Mouse (Mus musculus) MN1 (cell line): ENCODE data around the gene Lurap1.
A peak's percentile ranks its signal among the peaks of the same experiment; 100 is the strongest.

Source experiments
- DNase-seq: peaks from one replicate; pipeline ENCODE4 v3.0.0-alpha.2; 2016; ENCODE audit warnings: low spot score

Gene Lurap1

GRCm38 (mm10) chr4:116160769-116161168, 9.6 kb upstream of the Lurap1 start:
- DNase-seq: no peak

DNA sequence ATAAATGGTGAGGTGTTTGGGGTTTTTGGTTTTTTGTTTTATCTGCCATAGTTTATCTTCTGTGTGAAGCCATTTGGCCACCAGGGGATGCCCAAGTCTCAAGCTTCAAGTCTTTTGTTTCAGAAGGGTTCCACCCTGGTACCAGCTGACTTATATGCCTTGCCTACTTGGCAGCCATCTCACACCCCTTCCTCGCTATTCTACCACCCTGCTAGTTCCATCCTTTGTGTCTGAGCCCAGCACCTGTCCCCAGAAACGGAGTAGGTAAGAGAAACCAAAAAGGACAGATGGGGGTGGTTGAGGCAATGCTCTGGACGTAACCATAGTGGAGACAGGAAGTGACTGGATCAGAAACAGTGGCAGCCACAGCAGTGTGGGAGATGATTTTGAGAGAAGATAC, 8.8 kb upstream of the Lurap1 start:
- DNase-seq: peak; percentile 25

- DNase-seq: no peak
Observed at GRCm38 (mm10) chr4:116157882-116158281, 6.7 kb upstream of the Lurap1 start.

- no peak for DNase-seq
Observed at GRCm38 (mm10) chr4:116152702-116153101, 1.6 kb upstream of the Lurap1 start.

DNA sequence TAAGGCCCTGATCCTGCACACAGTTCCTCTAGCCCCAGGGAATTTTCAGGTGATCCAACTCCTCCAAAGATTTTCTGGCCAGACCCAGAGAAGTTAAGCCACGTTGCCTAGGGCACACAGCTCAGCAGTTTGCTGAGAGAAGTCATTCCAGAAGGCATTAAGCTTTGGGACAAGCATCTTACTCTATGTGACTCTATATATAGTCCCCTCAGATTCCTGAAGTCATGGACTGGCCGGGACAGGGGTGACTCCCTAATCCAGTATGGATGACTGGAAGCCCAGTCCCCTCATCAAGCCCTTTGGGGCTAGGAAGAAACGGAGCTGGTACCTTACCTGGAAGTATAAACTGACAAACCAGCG, 296 bp downstream of the Lurap1 start:
- no peak for DNase-seq

- DNase-seq: peak; percentile 67
Observed at GRCm38 (mm10) chr4:116150156-116150861, 829 bp downstream of the Lurap1 start.

- DNase-seq: no peak
Observed at GRCm38 (mm10) chr4:116149812-116150155, 1.4 kb downstream of the Lurap1 start.

- DNase-seq: peak; percentile 32
Observed at GRCm38 (mm10) chr4:116143891-116144717, 7.0 kb downstream of the Lurap1 start.

GRCm38 (mm10) chr4:116143317-116143811, 7.8 kb downstream of the Lurap1 start:
- no peak for DNase-seq

GRCm38 (mm10) chr4:116142269-116142668, 8.9 kb downstream of the Lurap1 start:
- no peak for DNase-seq

DNA sequence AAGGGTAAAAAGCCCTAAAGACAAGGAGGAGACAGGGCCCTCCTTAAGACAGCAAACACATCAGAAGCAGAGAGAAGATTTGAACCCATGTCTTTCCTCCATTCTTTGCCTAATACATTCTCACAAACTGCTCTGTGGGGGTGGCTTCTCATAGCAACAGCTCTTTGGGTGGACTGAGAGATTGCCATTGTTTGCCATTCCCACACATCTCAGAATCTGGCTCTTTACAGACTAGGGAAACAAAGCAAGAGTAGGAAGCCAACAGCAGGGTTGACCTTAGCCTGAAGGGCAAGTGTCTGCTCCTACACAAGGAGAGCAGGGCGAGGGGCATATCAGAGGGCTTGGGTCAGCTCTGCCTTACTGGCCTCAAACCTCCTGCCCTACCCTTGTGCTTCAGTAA, 9.4 kb downstream of the Lurap1 start:
- no peak for DNase-seq

GRCm38 (mm10) chr4:116140801-116141574, 10.2 kb downstream of the Lurap1 start:
- no peak for DNase-seq

GRCm38 (mm10) chr4:116137421-116137996, 13.6 kb downstream of the Lurap1 start:
- DNase-seq: no peak

DNA sequence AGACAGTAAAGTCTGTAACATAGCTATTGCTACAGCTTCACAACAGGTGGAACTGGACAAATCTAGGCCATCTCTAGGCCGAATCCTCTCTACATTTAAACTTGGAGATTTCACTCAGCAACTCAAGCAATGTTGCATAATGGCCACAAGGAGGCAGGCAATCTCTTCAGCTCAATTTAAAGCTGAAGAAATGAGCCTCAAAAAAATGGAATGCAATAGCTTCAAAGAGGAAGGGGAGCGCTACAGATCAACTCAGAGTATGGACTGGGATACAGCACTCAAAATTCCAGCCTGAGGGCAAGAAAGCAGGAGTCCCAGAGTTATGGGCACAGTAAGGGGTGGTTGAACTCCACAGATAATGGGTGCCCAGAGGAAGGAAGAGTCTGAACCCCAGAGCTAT, 16.1 kb downstream of the Lurap1 start:
- peak; percentile 43 for DNase-seq

- DNase-seq: no peak
Observed at GRCm38 (mm10) chr4:116133126-116133525, 18.0 kb downstream of the Lurap1 start.

DNA sequence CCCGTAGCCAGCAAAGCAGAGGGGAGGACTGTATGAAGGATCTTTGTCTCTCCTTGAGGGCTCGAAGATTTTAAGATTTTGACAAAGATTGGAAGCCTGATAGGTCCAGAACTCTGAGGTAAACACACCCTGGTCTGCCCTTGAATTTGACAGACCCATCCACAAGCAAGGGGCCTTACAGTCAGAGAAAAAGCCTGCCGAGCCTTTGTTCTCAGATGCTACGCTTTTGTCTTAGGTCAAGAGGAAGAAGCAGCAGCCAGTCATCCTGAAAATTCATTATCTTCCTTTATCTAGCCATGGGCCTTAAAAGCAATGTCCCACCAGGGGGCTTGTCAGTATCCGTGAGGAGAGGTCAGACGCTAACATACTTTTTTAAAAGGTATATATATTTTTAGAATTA, 23.2 kb downstream of the Lurap1 start:
- no peak for DNase-seq

DNA sequence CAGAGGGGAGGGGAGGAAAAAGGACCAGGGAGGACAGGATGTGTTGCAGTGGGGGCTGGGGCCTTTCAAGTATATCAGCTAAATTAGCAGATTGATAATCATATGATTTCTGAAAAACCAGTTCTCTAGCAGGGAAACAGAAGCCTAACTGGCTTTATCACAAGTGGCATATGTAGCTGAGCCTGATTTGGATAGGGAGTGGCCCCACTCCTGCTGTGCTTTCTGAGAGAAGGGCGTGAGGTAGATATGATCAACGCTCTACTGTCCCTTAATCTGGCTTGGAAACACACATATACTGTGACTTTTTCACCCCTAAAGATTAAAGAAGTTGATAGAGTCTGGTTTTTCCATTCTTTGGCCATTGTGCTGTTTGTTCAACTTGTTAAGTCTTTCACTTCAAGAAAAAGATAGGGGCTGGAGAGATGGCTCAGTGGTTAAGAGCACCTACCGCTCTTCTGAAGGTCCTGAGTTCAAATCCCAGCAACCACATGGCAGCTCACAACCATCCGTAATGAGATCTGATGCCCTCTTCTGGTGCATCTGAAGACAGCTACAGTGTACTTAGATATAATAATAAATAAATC, 25.2 kb downstream of the Lurap1 start:
- no peak for DNase-seq

DNA sequence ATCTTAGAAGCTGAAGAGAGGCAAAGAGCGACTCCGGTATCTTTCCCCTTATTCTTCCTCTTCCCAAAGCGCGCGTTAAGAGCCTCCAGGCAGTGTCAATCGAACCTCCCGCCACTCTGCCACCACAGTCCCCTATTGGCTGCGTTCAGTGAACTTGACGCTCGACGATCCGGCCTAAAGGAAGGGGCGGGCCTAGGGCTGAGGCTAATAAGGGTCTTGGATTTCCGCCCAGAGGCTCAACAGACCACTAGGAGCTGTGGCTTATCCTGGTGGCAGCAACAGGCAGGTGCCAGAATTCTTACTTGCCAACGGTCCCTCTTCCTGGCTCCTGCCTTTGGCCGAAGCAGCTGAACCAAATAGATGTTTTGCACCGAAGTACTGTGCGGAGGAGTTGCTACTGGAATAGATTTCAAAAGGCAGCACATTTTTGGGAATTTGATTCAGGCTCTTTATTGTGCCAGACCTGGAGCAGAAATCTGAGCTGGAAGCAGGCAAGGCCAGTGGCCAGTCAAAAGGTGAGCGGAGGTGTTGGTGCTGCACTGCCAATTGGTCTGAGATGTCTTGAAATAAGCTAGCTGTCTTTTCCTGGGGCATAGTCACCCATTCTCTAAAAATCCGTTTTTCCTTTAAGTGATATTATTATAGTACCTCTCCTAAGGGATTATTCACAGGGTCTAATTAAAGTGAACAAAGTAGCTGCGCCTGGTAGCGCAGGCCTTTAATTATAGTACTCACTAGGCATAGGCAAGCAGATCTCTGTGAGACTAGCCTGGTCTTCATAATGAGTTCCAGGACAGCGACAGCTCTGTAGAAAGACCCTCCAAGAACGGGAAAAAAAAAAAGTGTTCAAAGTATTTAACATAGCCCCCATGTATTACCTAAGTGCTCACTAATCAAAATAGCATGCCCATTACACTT, 27.3 kb downstream of the Lurap1 start, which contains the start of the genes Rad54l and Pomgnt1:
TSS of gene Rad54l (minus strand) at position 89 of the 918 bp plus-strand sequence.
TSS of gene Pomgnt1 (plus strand) at position 239 of the 918 bp plus-strand sequence.
- peak; percentile 91 for DNase-seq

GRCm38 (mm10) chr4:116122762-116123161, 28.4 kb downstream of the Lurap1 start:
- DNase-seq: peak; percentile 7

DNA sequence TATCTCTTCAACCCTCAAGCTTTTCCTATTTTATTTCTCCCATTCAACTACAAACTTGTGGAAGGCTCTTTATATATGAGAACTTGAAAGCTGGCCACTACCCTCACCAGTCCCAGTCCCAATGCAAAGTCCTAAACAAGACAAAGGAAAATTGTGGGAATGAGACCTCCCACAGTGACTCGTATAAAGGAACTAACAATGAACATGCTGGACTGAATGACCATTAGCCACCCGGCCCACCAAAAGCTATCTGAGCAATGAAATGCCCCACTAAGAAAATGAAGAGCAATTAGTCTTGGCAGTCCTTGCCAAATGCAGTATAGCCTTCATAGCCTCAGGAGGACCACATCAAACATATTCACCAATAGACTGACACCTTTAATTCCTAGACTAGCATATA, 39.7 kb downstream of the Lurap1 start:
- no peak for DNase-seq

GRCm38 (mm10) chr4:116110695-116111094, 40.4 kb downstream of the Lurap1 start:
- no peak for DNase-seq
